In genomic region chr6:84584783-84585685, GRCm38 (mm10) we compare ENCODE assay signal across 8 mouse cellular contexts. TPM values are rescaled to one million over a fixed set of nuclear protein-coding genes. Genes with fewer than 3 reads are reported as not detected.
A peak's percentile ranks its signal among the peaks of the same experiment; 100 is the strongest.
DNase-seq lines count a peak whose midpoint lies in the region; ATAC-seq lines count a peak whose summit lies in the region.

No protein-coding gene starts in this region.

- peaks cover 77% of the 10 kb centered on the region for H3K27me3 ChIP-seq in hindbrain, embryonic 15.5 days
- H3K27me3 ChIP-seq in liver, embryonic 13.5 days: peaks cover 100% of the 10 kb centered on the region
- H3K27me3 ChIP-seq in stomach, embryonic 14.5 days (ENCODE audit: control insufficient read depth, insufficient read depth, low read length): peaks cover 27% of the 10 kb centered on the region; the same call in 1 of the 2 replicates

- peak overlapping the region; percentile 38 for H3K9ac ChIP-seq in hindbrain, embryonic 15.5 days
- H3K9ac ChIP-seq in liver, embryonic 13.5 days: no peak overlapping the region
- H3K9ac ChIP-seq in stomach, embryonic 14.5 days (replicated peaks; ENCODE audit: low read depth, low read length): no peak overlapping the region; the same call in 1 of the 2 replicates

- WGBS in hindbrain, embryonic 15.5 days: under 1% methylated on average over 66 of the region's 66 CpGs
- 1% methylated on average over 64 of the region's 66 CpGs for WGBS in liver, embryonic 13.5 days (ENCODE audit: insufficient replicate concordance)
- under 1% methylated on average over 66 of the region's 66 CpGs for WGBS in stomach, embryonic 14.5 days

- peak overlapping the region; percentile 61 for H3K27ac ChIP-seq in hindbrain, embryonic 15.5 days (replicated peaks)
- no peak overlapping the region for H3K27ac ChIP-seq in liver, embryonic 13.5 days
- no peak overlapping the region for H3K27ac ChIP-seq in stomach, embryonic 14.5 days (ENCODE audit: low read length)

- DNase-seq in 416B (ENCODE audit: low read depth): peak; percentile 17
- peak; percentile 46 for DNase-seq in adrenal gland, postnatal 25 days
- DNase-seq in gastrocnemius, postnatal 14 days: peak; percentile 74
- DNase-seq in liver, embryonic 13.5 days: no peak
- no peak for DNase-seq in ovary, postnatal 10 days (ENCODE audit: low spot score)
- no peak for DNase-seq in spleen, postnatal 4 days (ENCODE audit: low spot score in 2 of 2)

- H3K36me3 ChIP-seq in hindbrain, embryonic 15.5 days: no peaks in the 10 kb centered on the region
- no peaks in the 10 kb centered on the region for H3K36me3 ChIP-seq in liver, embryonic 13.5 days
- no peaks in the 10 kb centered on the region for H3K36me3 ChIP-seq in stomach, embryonic 14.5 days (ENCODE audit: control insufficient read depth, insufficient read depth, low read length)

- ATAC-seq in hindbrain, embryonic 15.5 days (ENCODE audit: low FRiP score, low read depth): no peak
- no peak for ATAC-seq in liver, embryonic 13.5 days (ENCODE audit: low read depth)
- no peak for ATAC-seq in stomach, embryonic 14.5 days (ENCODE audit: insufficient number of reproducible peaks, insufficient read depth, low FRiP score, low read depth)

- H3K4me1 ChIP-seq in hindbrain, embryonic 15.5 days (replicated peaks): peaks cover 69% of the 10 kb centered on the region
- H3K4me1 ChIP-seq in liver, embryonic 13.5 days (replicated peaks): peaks cover 49% of the 10 kb centered on the region
- H3K4me1 ChIP-seq in stomach, embryonic 14.5 days (ENCODE audit: control insufficient read depth, insufficient read depth, low read length): peaks cover 59% of the 10 kb centered on the region

- peak overlapping the region; percentile 49 for H3K4me3 ChIP-seq in hindbrain, embryonic 15.5 days
- peak overlapping the region; percentile 38 for H3K4me3 ChIP-seq in liver, embryonic 13.5 days (replicated peaks)
- H3K4me3 ChIP-seq in stomach, embryonic 14.5 days (ENCODE audit: low read depth, low read length): peak overlapping the region; percentile 50

- H3K9me3 ChIP-seq in hindbrain, embryonic 15.5 days: no peaks in the 10 kb centered on the region
- H3K9me3 ChIP-seq in liver, embryonic 13.5 days (replicated peaks): no peaks in the 10 kb centered on the region
- no peaks in the 10 kb centered on the region for H3K9me3 ChIP-seq in stomach, embryonic 14.5 days (ENCODE audit: control insufficient read depth, low read depth, low read length)

- intact Hi-C loops in gastrocnemius, postnatal 14 days (cut with DNase I; ENCODE audit: low total_unique reads): loop anchor here (5.0 kb wide), 1 partner anchor 488 kb away; no protein-coding TSS in a partner anchor

- H3K4me2 ChIP-seq in hindbrain, embryonic 15.5 days: peak overlapping the region; percentile 97
- peak overlapping the region; percentile 53 for H3K4me2 ChIP-seq in liver, embryonic 13.5 days
- peak overlapping the region; percentile 92 for H3K4me2 ChIP-seq in stomach, embryonic 14.5 days (replicated peaks; ENCODE audit: low read depth, low read length)

RNA-seq across cellular contexts. Expression of gene Cyp26b1, which starts 8.7 kb away (rescaled TPM):
- total RNA-seq in adrenal gland, postnatal 25 days (2021): 4.2 and 4.6 TPM in 2 replicates
- total RNA-seq in gastrocnemius, postnatal 14 days (2021): 1 to 10 TPM; 1.1 to 2.5 TPM
- 43.8 and 52.7 TPM in 2 replicates for polyA plus RNA-seq in hindbrain, embryonic 15.5 days (2015; fragmentation: Nextera tagmentation; extraction: Ambion mirVana)
- polyA plus RNA-seq in liver, embryonic 13.5 days (2015; fragmentation: Nextera tagmentation; extraction: Ambion mirVana): 0.03 and 0.12 TPM in 2 replicates
- polyA plus RNA-seq in stomach, embryonic 14.5 days (2014; fragmentation: Nextera tagmentation; extraction: Ambion mirVana): 1.1 and 1.2 TPM in 2 replicates

Comparison
In these comparisons a context has a peak if more than half of its experiments do, and no peak if none do; other contexts are left out.
1. DNase-seq: peak in 416B (single experiment), adrenal gland, postnatal 25 days (single experiment) and gastrocnemius, postnatal 14 days (single experiment); none in liver, embryonic 13.5 days (single experiment), ovary, postnatal 10 days (single experiment) and spleen, postnatal 4 days (0 of 2).
2. RNA of gene Cyp26b1, which starts 8.7 kb away (polyA plus RNA-seq): 43.8 to 52.7 TPM in hindbrain, embryonic 15.5 days; 1.1 to 1.2 TPM in stomach, embryonic 14.5 days and 0.03 to 0.12 TPM in liver, embryonic 13.5 days; every median in the first group is over 10 times any median in the second.
3. Peak in every context shown above with its lines, with median percentiles within 50 percentile points of each other: H3K4me2 ChIP-seq and H3K4me3 ChIP-seq.